Mouse (Mus musculus): ENCODE measurements at regions not wholly inside any gene's neighbourhood (a gene's known extent, or its start where the extent isn't known, plus 50 kb on each side); places are given as distances from the start of the nearest gene placed in this dataset.

DNA sequence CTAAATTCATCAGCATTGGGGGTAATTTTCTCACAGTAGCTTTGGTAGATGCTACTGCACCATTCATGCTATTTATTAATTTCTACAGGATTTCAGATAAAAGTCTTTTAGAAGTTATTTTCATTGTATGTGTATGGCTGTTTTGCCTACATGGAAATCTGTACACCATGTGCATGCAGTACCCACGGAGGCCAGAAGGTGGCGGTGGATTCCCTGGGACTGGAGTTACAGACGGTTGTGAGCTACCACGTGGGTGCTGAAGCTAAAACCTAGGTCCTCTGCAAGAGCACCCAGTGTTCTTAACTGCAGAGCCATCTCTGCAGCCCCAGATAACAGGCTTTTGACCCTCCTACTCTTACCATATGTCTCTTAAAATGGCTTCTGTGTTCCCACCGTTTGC is 176.7 kb upstream of the Fam19a5 start:
- no peak for DNase-seq (ENCODE audit: low spot score)

DNA sequence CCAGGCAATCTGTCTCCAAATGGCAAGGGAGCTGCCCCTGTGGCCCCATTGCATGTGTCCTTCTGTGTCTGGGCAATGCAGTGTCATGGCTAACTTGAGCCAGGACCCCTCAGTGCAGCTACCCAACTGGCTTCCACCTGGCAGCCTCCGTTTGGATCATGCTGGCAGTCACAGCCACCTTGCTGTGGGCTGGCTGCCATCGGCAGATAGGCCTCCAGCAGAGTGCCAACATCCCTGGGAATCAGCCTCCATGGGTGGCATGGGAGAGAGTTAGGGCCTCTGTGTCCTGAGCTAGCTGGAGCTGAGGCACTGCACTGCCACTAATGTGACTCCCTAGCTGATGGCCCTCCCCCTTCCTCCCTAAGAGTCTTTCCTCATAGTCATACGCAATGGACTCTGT is 174.7 kb upstream of the Fam19a5 start:
- no peak for DNase-seq (ENCODE audit: low spot score)

DNA sequence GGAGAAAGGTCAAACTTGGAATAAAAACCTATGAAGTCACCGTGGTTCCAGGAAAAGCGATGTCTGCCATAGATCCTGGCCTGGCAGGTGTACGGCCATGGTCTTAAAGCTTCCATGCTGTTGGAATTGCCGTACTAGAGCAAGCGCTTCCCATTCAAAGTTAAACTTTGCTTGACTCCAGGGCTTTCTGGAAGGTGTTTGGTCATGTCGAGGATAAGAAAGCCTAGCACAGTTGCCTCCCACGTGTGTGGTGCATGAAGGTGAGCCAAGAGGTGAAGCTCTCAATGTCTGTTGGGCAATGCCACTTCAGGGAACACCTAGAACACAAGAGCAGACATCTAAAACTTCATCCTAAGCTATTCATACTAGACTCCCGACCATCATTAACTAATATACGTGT is 174.3 kb upstream of the Fam19a5 start:
- DNase-seq (ENCODE audit: low spot score): no peak

DNA sequence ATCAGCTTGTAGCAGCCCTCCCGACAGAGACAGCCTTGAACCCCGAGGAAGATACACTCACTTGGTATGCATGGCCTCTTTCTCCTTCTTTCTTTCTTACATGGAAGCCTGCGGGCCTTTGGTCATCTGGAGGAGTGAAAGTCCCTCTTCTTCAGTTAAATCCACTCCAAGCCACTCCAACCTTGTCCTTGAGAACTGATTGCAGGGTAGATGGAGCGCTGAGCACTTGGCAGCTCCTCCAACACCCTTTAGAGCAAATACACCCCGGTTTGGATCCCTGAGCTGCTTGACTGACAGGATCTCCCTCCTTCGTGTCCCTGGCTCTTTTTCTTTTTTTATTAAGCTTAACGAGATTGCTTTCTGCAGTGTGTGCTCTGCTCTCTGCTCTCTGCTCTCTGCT is 173.3 kb upstream of the Fam19a5 start:
- no peak for DNase-seq (ENCODE audit: low spot score)

DNA sequence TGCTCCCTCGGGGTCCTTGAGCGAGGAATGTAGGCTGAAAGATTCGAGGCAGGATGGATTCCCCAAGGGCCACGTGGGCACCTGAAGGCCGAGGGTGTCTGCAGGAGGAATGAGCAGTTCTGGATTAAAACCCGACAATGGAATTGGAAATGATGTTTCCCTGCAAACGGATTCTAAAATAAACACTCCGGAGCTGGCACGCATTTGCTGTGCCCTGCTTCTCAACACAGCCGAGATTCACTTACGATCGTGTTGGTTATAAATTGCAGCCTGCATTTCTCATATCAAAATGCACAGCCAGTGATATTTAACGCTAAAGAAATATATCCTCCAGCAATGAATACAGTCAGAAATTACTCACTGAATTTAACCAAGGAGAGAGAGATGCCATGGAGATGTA is 169.4 kb upstream of the Fam19a5 start:
- no peak for DNase-seq (ENCODE audit: low spot score)

DNA sequence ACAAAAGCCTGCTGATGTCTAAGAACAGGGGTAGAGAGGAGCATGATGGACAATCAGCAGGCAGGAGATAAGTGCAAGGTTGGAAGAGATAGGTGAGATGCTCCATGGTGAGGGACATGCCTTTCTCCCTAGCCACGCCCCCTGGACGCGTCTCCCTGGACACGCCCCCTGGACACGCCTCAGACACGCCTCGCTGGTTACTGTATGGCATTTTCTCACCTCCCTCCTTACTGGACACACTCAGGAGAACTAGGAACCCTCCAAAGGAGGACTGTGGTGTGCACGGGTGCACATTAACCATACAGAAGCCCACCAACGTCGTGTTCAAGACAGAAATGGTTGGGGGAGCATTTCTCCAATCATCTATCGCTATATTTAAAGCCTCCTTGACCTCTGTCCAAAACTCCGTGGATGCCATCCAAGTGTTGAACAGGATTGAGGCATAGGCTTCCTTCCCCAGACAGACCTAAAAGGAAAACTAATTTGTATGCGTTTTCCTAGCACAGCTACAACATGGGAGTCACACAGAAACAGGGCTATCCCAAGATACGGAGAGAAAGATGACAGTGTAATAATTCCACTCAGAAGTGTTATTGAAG is 168.4 kb upstream of the Fam19a5 start:
- DNase-seq (ENCODE audit: low spot score): no peak

DNA sequence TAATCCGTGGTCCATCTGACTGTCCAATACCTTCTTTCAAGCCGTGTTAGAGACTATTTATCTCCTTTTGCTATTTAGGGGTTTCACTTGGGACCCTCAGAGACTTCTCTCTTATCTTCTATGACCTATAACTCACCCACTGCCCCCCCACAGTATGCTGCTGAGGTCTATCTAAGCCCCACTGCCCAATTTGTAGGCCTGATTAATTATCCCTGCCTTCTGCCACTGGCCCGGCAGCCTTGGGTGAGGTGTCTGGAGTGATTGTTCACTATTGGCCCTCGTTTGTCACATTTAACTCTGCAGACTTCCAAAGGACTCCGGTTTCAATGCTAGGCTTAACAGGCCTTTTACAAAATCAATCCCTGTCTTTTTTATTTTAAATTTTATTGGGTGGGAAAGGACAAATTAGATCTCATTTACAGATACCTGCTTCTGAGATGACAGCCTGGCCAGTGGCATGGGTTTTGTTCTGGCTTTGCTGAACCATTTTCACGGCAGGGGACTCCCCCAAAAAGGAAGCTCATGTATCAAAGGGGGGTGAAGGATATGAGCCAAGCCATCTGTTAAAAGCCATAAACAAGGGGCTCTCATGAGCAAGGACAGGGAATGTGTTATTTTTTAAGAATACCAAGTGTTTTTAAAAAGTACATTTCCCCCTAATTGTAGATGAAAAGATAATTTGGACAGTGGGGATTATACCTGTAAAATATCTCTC is 160.4 kb upstream of the Fam19a5 start:
- DNase-seq (ENCODE audit: low spot score): no peak

DNA sequence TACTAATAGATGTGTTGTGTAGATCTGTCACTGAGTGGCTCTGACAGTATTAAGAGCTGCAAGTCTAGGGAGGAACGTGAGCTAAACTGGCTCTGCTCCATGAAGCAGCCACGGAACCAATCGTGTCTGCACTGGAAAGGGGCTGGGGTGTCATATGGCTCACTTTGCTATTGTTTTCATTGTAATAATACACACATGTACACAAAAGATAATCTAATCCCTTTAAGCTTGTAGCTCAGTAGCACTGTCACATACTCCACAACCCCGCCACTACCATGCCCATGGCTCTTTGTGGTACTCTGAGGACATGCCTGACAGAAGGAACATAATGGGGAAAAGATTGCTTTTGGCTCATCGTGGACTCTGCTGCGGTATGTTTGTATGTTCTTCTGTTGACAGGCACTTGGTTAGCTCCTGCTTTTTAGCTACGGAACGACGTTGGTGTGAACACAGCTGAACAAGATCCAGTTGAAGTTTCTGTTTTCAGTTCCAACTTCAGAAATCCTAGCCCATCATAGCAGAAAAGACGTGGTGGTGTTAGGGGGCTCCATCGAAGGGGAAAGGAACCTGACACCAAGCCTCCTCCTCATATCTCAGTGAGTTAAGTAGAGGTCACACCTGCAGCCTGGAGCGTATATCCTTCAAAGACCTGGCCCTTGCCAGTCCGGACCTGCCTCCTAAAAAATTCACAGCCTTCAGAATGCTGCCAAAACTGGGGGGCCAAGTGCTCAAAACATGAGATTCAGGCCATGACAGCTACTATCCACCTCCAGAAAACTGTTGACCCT is 159.6 kb upstream of the Fam19a5 start:
- no peak for DNase-seq (ENCODE audit: low spot score)

DNA sequence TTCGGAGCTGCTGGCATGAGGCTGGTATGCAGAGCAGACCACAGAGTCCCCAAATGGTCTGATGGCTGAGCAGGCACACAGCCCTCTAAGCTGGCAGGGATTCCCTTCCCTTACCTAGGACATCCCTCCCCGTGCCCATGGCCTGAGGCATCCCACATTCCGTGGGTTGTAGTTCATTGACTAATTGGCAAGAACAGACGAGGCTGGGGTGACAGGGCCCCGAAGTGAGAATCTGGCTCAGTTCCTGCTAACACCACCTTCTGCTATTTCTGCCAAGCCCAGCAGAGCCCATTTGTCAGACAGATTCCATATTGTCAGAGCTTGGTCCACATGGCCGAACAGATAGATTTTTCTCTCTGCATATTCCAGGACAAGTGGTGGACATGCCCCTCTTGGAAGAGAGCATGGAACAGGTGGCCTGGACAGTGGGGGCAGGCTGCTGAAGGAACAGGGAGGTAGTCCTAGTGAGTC is 157.6 kb upstream of the Fam19a5 start:
- DNase-seq (ENCODE audit: low spot score): no peak

DNA sequence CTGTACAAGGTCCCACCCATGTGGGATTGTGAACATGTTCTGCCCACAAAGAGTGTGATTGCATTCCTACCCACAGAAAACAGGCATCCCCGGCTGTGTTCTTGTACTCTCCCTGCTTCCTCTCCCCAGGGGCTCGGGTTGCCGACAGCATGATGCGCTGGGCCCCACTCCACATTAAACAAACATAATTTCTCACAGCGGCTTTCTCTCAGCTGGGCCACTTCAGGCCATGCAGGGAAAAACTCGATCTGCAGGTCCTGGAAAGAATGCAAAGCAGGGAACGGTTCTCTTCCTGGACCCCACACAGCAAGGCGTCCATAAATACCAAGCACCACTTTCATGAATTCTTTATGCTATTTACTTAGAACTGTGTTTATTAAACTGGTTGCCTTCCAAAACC is 152.7 kb upstream of the Fam19a5 start:
- no peak for DNase-seq (ENCODE audit: low spot score)

DNA sequence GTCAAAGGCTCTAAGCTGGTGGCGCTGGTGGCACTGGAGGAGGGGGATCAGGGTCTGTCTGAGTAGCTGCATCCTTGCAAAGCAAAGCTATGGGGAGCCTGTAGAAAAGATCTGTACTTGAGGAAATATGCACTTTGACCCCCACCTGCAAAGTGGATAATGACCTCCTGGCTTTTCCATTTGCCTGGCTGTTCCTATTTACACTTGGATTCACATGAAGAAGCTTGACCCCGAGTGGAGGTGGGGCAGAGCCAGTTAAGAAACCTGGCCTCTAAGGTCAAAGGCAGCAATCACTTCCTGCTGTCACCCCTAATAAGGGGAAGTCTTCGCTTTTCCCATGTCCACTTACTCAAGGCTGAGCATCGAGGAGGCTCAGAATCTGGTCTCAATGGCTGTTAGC is 145.7 kb upstream of the Fam19a5 start:
- DNase-seq (ENCODE audit: low spot score): no peak

DNA sequence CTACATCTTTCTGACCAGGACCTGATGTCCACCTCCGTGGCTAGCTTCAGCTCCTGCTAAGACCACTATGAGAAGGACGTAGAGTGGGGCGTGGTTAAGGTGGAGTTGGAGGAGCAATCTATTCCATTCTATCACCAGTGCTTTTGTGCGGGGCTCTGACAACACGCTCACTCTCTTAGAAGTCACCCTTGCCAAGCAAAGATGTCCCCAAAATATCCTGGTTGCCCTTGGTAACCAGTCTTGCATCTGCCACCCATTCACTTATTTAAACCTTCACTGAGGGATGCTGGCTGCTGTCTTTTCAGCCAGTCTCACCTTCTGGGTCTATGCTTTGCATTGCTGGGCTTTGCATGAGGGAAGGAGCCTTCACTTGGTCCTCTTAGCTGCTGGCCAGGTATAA is 138.4 kb upstream of the Fam19a5 start:
- no peak for DNase-seq (ENCODE audit: low spot score)

DNA sequence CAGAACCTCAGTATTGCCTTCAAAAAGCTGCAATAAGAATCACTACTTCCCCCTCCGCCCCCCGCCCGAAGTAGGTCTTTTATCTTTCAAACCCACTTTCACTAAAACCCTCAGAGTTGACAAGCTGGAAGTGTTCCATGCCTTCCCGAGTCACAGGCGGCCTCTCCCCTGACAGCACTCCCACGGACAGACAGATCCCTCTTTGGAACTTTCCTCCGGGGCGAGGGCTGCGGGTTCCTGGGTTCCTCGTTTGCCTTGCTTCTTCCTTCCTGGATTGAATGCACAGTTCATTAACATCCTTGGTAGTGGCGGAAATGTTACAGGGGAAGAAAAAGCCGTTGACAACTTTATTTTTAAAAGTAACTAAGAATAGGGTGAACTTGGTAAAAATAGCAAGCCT is 132.1 kb upstream of the Fam19a5 start:
- no peak for DNase-seq (ENCODE audit: low spot score)

DNA sequence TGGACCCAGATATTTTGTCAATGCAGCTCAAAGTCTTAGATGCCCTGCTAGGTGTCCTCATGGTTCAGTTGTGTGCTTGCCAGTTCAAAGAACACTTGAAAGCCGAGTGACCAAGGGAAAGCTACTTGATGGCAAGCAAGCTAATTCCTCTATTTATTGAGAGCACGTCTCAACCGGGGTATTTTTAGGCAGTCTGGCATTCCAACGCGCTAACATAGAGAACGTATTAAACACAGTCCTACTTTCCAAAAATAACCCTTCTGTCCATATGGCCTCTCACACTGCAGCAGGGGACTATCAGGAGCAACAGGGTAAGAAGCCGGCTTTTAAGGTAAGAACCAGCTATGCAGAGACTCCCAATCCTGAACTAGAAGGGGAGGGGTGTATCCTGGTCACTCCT is 128.1 kb upstream of the Fam19a5 start:
- no peak for DNase-seq (ENCODE audit: low spot score)

DNA sequence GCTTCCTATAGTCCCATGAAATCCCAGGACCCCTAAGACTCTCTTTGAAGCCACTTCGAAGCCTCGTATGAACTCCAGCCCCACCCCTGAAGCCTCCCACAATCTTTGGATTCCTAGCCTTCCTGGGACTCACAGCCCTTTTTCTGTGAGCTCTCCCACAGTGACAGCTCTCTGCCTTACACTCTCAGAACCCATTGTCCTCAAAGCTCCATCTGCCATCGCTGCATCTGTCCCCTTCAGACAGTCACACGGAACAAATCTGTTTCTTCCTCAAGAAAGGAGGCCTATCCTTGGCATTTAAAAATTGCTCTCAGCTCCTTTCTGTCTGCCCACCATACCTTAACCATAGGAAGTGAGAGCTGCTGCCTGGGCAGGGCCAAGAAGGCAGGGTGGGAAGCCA is 122.4 kb upstream of the Fam19a5 start:
- no peak for DNase-seq (ENCODE audit: low spot score)

DNA sequence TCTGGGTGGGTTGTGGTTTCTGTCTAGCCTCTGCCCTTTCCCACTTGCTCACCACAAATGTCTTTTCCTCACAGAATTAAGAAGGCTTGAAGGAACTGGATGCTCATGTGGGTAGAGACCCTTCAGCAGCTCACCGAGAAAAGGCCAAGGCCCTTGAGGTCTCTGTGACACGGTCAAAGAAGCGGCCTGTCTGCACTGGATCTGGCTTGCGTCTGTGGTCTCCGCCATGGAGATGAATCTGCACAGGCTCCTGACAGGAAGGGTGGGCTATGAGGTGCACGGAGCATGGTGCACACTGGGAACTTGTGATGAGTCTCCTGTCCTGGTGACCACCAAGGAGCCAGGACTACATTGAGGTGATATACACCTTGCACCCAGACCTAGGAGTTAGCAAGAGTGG is 110.8 kb upstream of the Fam19a5 start:
- DNase-seq (ENCODE audit: low spot score): no peak

DNA sequence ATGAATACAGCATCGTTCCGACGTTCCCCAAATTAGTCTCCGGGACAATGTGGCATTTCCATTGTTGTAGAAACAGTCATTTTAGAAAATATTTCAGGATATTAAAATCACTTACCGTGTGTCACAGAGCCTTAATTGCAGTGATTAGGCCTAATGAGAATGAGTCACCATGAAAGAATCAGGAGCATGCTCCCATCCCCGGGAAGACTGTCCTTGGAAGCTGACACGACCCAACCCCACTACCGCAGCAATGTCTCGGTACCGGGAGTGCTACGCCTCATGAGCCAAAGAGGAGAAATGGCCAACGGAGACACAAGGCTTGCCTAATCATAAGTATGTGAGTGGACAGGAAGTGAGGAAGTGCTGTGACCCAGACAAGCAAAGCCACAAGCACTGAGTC is 110.2 kb upstream of the Fam19a5 start:
- no peak for DNase-seq (ENCODE audit: low spot score)

DNA sequence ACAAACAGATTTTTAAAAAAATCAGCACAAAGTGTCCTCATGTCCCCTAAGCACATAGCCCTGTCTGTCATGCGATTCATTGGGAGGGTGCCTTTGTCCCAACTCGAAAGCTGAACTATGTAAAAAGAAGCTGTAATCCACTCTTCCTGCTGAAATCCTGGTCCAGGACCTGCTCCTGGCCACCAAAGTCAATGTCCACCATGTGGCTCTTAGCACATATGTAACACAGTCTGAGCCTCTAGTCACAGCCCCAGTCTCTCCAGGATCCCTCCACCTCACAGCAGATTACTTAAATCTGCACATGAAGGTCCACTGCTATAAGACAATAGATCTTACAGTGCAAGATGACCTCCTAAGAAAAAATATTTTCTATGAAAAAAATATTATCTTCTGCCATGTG is 108.5 kb upstream of the Fam19a5 start:
- DNase-seq (ENCODE audit: low spot score): no peak

DNA sequence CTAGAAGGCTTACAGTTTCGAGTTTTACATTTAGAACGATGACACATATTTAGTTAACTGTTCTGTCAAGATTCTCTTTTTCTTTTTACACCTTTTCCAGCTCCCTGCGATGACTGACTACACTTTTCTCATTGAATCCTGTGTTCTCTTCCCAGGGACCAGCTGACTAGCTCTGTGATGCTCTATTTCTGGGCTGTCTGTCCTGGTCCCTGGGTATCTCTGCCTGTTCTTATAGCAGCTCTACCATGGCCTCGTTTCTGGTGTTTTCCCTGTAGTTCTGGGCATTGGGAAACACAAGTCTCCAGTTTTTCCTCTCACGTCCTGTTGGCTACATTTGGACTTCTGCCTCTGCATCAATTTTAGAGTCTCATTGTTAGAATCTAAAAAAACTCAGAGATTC is 106.5 kb upstream of the Fam19a5 start:
- DNase-seq (ENCODE audit: low spot score): no peak

DNA sequence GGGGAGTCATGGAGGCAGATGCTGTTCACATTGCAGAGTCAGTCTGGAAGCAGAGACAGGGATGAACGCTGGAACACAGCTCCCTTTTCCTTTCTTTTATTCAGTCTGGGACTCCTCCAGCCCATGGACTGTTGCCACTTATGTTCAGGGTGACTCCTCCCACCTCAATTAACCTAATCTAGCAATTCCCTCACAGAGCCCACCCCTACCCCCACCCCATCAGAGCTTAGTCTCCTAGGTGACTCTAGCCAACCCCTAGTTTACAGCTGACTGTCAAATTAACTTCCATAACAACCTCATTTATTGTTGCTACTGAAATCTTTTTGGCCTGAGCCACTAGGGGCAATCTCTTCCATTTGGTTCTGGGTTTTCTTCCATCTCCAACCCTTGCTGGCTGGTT is 85.2 kb upstream of the Fam19a5 start:
- DNase-seq (ENCODE audit: low spot score): no peak

DNA sequence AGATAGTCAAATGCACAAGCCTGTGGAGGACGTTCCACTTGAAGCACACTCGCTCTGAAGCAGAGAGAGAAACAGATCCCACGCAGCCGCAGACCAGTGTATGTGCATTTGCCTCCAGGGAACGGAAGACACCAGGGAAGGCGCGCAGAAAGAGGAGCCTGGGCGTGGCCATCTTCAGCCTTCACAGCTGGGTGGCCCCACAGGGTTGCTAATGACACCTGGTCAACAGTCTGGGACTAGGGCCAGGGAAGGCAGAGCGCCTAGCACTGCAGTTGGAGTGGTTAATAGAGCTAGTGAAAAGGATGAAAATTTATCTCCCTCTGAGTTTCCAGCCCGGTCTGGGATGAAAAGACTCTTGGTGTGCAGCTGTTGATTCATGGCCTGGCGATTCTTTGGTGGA is 67.9 kb upstream of the Fam19a5 start:
- DNase-seq (ENCODE audit: low spot score): no peak

DNA sequence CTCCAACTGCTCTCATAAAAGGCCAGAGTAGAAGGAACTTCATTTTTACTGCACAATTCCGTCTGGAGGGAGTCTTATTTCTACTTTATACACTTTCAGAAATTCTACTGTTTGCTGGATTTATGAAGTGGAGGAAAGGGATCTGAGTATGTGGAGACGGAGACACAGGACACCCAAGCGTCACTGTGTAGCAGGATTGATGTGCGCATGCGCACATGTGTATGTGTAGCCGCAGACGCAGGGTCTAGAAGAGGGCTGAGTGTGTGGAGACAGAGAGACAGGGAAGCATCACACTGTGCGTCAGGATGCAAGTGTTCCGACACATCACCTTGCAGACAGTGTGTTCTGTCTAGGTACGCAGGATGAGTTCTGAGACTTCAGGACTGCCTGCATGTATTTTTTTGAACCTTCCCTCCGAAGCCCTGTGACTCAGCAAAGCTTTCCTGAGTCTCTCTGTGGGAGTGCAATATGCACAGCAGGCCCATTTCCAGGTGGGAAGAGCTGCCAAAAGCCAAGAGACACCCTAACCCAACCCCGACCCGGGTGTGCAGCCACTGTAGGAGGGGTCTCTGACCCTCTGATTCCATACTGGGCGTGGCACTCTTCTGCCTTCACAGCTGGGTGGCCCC is 67.1 kb upstream of the Fam19a5 start:
- no peak for DNase-seq (ENCODE audit: low spot score)

DNA sequence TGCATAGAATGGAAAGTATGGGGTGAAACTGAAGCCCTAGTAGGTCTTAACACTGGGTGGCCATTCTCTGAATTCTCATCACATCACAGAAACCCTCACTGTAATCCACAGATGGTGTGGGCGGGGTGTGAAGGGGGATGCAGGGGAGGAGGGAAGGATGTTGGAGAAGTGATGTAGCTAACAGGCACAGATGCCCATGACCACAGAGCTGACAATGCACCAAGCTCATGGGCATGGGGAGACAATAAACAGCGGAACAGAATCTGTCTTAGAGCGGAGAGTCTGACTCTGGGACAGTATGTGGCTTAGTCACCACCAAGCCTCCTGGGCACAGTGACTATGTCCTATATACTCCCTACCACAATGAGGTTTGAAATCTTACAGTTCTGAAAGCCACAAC is 63.3 kb upstream of the Fam19a5 start:
- no peak for DNase-seq (ENCODE audit: low spot score)
